Mouse (Mus musculus) megakaryocyte, embryonic 14.5 days (primary cell): ENCODE data around the gene Fbn1.

Source experiments
- FLI1 ChIP-seq: IDR thresholded peaks from 2 replicates; pipeline ENCODE4 v1.6.1; 2012; ENCODE audit warnings: low read length, inconsistent platforms, mixed read lengths
- GATA1 ChIP-seq: IDR thresholded peaks from 3 replicates; pipeline ENCODE4 v1.6.1; 2012; ENCODE audit warnings: mixed read lengths, low read length, inconsistent platforms, borderline replicate concordance

- TF ChIP-seq GATA1 (no peak), FLI1 (no peak)
Observed at GRCm38 (mm10) chr2:125416541-125417245, 91.1 kb downstream of the Fbn1 start.
